Mouse (Mus musculus) gastrocnemius, adult 2 months (tissue): ENCODE results near the gene Fam13c. TPM values are rescaled to one million over a fixed set of nuclear protein-coding genes. Genes with fewer than 3 reads are reported as not detected.
"Not testable (repeated sequence)": the region's sequence is repeated elsewhere in the genome, so short reads cannot be mapped to it uniquely, and the experiment has no call there.

Source experiments
- DNase-seq: peaks from one replicate; pipeline ENCODE4 v3.0.0; 2022
- H3K27ac ChIP-seq: fragments of 200-600 bp; 2 replicates; pipeline ENCODE4 v1.8.1; 2022; ENCODE audit warnings: mild to moderate bottlenecking
- H3K4me3 ChIP-seq: fragments of 200-600 bp; 2 replicates; pipeline ENCODE4 v1.8.1; 2022; ENCODE audit warnings: mild to moderate bottlenecking, moderate library complexity
- CTCF ChIP-seq: fragments of 200-600 bp; IDR thresholded peaks from 2 replicates; pipeline ENCODE4 v1.8.1; 2022; ENCODE audit warnings: antibody characterized with exemption, mild to moderate bottlenecking, moderate library complexity
- intact Hi-C: fragments of 180-260 bp; cut with DNase I; formaldehyde crosslinking; loops from one replicate; pipeline ENCODE4 v1.15.1; 2025
- long read RNA-seq, 2 experiments: library from polyadenylated mRNA; stranded (forward); transcript quantifications; one replicate each; pipeline ENCODE4 v2.0.0; 2021
- total RNA-seq, 2 experiments: library from RNA; stranded (reverse); gene quantifications; 2 replicates each; pipeline ENCODE4 v1.2.3; 2021

Gene Fam13c
- total RNA-seq, result 1 to 10 TPM; 5.2 to 7.0 TPM
- long read RNA-seq, experiment 1, partial matches to known transcripts, result 1 of 11 reads
- long read RNA-seq, experiment 1, other reads (novel, unspliced or antisense), result 5 of 11 reads
- long read RNA-seq, experiment 2, partial matches to known transcripts, result 0 of 7 reads
- long read RNA-seq, experiment 2, other reads (novel, unspliced or antisense), result 6 of 7 reads

DNA sequence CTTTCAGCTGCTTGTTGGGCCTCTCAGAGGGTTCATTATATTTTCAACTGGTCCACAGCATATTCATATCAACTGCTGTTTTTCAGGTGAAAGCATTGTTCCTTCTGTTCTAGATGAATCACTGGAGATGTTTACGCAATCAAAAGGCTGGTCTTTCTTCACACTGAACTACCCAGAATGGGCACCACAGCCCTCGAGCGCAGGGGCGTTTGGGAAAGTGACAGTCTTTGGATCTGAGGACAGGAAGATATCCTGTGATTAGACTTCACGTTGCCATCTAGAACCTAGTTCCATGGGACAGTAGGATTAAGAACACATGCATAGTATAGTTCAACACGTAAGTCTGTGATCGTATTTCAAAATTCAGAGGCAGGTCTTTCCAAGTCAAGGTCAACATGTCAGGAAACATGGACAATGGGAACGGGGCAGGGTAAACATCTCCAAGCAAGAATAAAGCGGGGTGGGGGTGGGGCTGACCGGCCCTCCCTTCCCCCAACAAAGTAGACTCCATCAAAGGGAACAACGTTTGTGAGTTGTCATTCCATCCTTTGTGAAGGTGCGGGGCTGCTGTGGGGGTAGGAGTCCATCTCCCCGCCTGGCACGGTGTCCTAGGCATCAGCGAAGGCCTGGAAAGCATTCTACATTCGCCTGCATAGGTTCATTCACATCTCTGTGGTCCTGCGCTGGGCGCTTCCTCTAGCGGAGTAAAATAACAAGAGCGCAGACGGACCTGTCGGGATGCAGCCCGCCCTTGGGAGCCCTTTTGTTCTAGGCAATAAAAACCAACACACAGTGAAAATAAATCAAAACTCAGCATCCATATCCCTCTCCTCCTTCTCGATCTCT lies at the start of gene Fam13c:
Gene Fam13c, plus strand, starts transcription at position 806 of the 846 bp plus-strand sequence.
- no peak for TF ChIP-seq CTCF
- DNase-seq, result peak; percentile 22
- Histone ChIP-seq H3K4me3 (peak within 1 kb of the TSS; percentile 94), H3K27ac (peak within 1 kb of the TSS; percentile 92)
- intact Hi-C loops, result loop anchor here (5.0 kb wide), 2 partner anchors 68 to 102 kb away; no protein-coding TSS in a partner anchor

DNA sequence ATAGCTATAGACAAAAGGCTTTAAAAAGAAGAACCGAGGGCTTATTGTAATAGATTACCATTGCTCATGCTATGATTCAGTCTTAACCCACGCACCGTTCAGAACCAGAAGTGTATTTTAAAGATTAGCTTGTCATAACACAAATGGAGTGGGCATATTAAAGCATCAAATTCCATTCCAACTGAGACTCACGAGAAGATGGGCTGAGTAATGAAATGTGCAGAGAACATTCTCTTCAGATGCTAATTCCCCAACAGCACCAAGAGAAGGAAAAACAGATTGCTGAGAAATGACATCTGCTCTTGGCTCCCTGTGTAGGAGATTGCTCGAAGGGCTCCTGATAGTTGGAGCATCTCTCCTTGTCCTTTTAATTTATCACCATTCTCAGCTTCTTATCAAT lies 44.4 kb upstream of the Fam13c start:
- no peak for TF ChIP-seq CTCF
- no peak overlapping the region for H3K27ac ChIP-seq
- H3K4me3 ChIP-seq, result no peak overlapping the region
- intact Hi-C loops, result no loop called here
- no peak for DNase-seq

DNA sequence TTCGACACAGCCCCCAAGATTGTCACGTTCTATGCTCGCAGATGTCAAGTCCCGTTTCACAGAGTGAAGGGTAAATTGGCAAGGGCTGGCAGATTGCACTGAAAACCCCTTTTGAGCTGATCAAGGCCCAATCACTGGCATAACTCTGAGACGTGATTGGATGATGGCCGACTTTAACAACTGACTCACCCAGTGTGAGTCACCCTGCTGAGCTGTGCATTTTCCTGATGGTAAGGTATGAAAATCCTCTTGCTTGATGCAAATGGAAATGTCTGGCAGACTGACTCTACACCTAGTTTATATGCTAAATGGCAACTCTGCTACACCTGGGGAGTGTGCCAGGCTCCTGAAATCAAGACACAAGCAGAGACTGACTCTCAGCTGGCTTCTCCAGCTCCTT lies 42.1 kb upstream of the Fam13c start:
- intact Hi-C loops, result no loop called here
- no peak for TF ChIP-seq CTCF
- no peak overlapping the region for H3K4me3 ChIP-seq
- no peak for DNase-seq
- H3K27ac ChIP-seq, result no peak overlapping the region

DNA sequence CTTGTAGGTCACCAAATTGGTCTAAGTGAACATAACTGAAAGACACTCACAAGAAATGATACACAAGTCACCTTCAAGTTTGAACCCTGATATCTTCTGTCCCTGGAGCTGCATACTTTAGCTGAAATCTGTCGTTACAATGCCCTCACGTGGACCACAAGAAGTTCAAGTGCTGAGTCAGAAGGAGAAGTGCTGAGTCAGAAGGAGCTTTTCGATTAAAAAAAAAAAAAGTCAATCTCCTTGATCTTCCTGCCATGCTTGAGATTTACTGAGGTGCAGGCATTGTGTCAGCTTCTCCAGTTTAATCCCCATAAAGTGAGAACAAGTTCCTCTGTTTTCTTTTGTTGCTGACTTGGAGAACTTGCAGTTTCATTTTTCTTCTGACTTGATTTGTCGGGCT lies 38.3 kb upstream of the Fam13c start:
- no peak overlapping the region for H3K27ac ChIP-seq
- intact Hi-C loops, result no loop called here
- no peak for TF ChIP-seq CTCF
- no peak overlapping the region for H3K4me3 ChIP-seq
- DNase-seq, result no peak

DNA sequence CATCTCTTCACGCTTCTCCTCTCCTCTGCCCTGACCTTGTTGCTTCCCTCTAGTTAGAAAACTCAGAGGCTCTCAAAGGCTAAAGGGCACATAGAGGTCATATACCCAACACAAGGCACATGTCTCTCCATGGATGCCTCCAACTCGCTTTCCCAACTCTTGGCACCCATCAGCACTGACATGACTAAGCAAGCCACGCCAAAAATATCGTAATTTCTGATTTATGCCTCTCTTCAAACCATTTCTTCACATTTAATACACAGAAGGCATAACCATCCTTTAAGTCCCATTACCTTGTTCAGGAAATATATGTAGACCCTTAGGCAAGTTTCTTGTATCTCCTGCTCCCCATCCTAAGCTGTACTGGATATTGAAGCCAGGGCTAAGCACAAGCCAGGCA lies 37.6 kb upstream of the Fam13c start:
- no peak overlapping the region for H3K4me3 ChIP-seq
- DNase-seq, result no peak
- intact Hi-C loops, result no loop called here
- no peak for TF ChIP-seq CTCF
- H3K27ac ChIP-seq, result no peak overlapping the region

DNA sequence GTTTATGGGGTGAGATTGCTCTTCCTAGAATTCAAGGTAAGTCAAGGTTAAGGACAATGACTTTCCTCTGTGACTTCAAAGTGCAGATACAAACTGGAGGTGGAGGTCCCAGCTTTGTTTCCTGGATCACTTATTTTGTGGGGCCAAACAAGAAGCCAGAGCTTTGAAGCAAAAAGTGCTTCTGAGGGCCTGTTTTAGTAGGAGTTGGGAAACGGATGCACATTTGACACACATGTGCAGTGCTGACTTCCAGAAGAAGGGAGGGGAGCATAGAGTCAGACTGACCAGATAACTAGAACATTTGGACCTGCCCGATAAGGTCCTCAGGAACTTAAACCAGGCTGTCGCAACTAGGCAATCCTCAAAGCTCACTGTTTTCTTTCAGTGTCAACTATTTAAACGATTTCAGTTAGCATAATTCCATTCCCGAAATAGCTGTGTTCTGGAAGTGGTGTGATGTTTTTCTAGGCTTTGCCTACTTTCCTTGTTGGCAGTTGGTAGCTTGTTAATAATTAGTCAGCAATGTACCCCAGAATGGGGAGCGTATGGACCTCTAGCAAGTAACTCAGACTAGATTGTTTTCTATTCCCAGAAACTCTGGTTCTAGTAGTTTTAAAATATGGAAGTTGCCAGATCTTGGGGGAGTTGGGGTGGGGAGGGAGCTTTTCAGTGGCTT lies 22.3 kb upstream of the Fam13c start:
- intact Hi-C loops, result no loop called here
- no peak for TF ChIP-seq CTCF
- no peak overlapping the region for H3K4me3 ChIP-seq
- no peak overlapping the region for H3K27ac ChIP-seq
- DNase-seq, result no peak

DNA sequence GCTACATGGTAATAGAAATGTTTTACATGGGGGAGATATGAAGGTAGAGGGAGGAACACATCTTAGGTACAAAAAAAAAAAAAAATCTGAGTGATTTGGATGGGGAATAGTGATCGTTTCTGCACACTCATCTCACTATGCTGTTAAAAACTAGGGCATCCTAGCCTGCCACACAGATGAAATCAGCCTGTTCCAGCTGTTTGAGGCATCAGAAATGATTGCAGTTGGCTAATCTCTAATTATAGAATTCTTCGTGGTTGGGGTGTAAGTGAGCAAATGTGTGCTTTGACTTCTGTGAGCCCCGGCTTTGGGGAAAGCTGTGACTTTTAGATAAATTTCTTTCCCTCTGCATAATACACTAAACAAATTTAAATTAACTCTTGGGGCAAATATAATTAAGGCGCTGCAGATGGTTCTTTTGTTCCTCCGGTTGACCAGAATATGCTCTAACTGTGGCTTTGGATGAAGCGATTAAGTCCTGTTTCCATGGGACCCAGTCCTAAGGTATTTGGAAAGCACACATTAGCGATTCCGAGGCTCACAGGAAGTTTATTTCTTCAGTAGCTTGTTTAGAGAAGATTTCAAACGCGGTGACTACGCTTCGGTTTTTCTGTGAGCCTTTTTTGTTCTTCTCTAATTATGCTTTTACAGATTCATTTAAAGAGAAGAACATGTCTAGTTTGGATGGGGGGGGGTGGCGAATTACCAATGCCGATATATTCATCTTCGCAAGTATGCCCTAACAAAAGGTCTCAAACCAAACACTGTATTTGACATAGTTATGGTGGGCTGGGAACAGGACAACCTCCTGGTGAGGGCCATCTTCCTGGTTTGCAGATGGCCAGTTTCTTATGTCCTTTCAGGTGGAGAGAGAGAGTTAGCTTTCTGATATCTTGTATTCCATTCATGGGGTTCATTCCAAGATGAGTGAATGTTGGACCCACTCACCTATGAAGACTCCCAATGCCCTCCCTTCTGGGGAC lies 20.7 kb upstream of the Fam13c start:
- intact Hi-C loops, result no loop called here
- DNase-seq, result no peak
- TF ChIP-seq CTCF, result no peak
- no peak overlapping the region for H3K27ac ChIP-seq
- no peak overlapping the region for H3K4me3 ChIP-seq

DNA sequence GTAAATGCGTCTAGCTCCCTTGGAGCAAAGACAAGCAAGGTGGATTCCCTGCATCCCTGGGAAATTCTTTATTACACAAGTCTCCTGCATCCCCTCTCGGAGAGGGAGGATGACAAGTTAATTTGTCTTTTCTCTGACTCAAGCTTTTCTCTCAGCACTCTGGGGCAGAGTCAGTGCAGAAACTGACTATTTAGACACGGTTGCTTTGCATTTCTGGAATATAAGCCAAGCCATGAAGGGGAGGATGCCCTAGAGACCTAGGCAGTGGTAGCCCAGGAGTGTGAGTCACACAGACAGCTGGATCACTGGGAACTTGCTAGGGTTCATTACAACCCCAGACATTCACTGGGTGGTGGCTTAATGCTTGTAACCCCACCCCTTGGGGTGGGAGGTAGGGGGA lies 13.9 kb upstream of the Fam13c start:
- DNase-seq, result peak; percentile 45
- H3K27ac ChIP-seq, result peak overlapping the region; percentile 16
- no peak overlapping the region for H3K4me3 ChIP-seq
- TF ChIP-seq CTCF, result no peak
- intact Hi-C loops, result no loop called here

DNA sequence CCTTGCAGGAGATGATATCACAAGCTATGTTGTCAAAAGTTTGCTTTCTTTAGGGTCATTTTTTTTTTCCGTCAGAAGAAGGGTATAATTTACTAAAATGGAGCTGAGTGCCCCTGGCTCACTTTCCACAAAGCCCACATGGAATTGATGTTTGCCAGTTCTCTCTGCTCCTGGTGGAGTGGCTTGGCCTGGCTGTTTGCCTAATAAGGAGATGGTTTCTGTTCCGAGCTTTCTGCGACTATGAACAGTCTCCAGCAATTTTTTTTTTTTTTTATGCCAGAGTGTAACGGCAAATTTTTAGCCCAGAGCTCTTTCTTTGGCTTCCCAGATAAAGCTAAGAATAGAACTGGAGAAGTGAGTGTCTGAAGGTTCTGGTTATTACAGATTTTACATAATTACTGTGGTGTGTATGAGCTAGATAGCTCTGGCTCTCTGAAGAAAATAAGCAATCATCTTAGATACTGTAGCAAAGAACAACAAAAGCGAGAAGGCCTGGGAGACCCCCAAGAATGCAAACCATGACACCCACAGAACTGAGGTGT lies 12.1 kb upstream of the Fam13c start:
- TF ChIP-seq CTCF, result no peak
- DNase-seq, result peak; percentile 27
- no peak overlapping the region for H3K4me3 ChIP-seq
- intact Hi-C loops, result no loop called here
- H3K27ac ChIP-seq, result peak overlapping the region; percentile 64

DNA sequence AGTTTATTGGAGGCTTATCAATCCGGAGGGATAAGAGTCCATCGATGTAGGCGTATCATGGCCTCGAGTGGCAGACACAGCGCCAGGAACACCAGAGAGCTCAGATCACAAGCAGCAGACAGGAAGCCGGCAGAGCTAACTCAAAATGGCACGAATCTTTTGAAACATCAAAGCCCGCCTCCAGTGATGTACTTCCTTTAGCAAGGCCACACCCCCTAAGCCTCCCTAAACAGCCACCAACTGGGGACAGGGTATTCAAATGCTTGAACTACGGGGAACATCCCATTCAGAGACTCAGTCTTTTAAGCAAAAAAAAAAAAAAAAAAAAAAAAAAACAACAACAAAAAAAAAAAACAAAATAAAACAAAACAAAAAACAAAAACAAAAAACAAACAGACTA lies 10.9 kb upstream of the Fam13c start:
- TF ChIP-seq CTCF, result no peak
- H3K27ac ChIP-seq, result no peak overlapping the region
- no peak overlapping the region for H3K4me3 ChIP-seq
- DNase-seq, result no peak
- intact Hi-C loops, result no loop called here

DNA sequence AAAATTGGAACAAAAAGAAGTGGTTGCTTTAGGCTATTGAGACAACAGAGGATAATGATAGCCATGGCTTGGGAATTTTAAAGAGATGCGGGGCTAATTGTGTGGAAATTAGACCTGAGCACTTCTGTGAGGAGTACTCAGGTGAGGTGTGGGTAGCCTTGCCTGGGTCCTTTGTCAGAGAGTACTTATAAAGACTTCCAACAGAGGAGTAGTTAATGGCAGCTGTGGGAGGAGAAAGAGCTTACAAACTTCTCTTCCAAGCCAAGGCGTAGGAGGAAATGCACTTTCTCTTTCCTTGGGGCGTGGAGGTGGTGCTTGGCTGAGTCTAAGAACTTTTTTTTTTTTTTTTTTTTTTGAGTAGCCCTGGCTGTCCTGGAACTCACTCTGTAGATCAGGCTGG lies 6.9 kb upstream of the Fam13c start:
- no peak for DNase-seq
- no peak overlapping the region for H3K27ac ChIP-seq
- no peak overlapping the region for H3K4me3 ChIP-seq
- TF ChIP-seq CTCF, result no peak
- intact Hi-C loops, result no loop called here

DNA sequence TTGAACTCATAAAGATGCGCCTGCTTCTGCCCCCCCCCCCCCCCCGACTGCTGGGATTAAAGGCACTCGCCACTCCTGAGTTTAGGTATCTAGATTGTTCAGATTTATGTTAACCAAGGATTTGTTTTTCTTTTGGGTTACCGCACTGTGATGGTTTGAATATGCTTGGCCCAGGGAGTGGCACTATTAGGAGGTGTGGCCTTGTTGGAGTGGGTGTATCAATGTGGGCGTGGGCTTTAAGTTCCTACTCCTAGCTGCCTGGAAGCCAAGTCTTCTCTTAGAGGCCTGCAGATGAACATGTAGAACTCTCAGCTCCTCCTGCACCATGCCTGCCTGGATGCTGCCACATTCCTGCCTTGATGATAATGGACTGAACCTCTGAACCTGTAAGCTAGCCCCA lies 6.5 kb upstream of the Fam13c start:
- H3K4me3 ChIP-seq, intact Hi-C loops, DNase-seq, H3K27ac ChIP-seq: not testable (repeated sequence)
